Mouse (Mus musculus): ENCODE data around the gene Tox2.

GRCm38 (mm10) chr2:163275986-163276385 is 73.1 kb downstream of the Tox2 start:
- TF ChIP-seq POLR2A (IDR thresholded peaks at IDR 0.05; ENCODE audit: control insufficient read depth, extremely low read depth, insufficient read depth, low read length, poor library complexity) (no peak), CTCF (IDR thresholded peaks at IDR 0.05; ENCODE audit: borderline replicate concordance, control insufficient read depth, extremely low read depth, insufficient read depth, low read length, poor library complexity) (no peak)

Data from thymus, adult 2 months (tissue).